Mouse (Mus musculus): ENCODE data around the gene Nfe2l1. TPM values are rescaled to one million over a fixed set of nuclear protein-coding genes. Genes with fewer than 3 reads are reported as not detected.

Gene Nfe2l1
- polyA plus RNA-seq (2017; shearing (Covaris generic)), result 53.4 TPM

GRCm38 (mm10) chr11:96829813-96830538, at the start of gene Nfe2l1:
TSS of gene Nfe2l1 (minus strand) at chr11:96829968.

GRCm38 (mm10) chr11:96849681-96850467, 20.1 kb upstream of the Nfe2l1 start, which contains the start of gene Copz2:
TSS of gene Copz2 (plus strand) at chr11:96849870.

GRCm38 (mm10) chr11:96788871-96789795, 40.6 kb downstream of the Nfe2l1 start, which contains the start of gene Cbx1:
TSS of gene Cbx1 (plus strand) at chr11:96789127.

GRCm38 (mm10) chr11:96776968-96777962, 52.5 kb downstream of the Nfe2l1 start, which contains the start of gene Snx11:
TSS of gene Snx11 (minus strand) at chr11:96777559.

Other genes starting within 250 kb of the Nfe2l1 start
- 13.9 TPM for gene Snx11, start 52.4 kb downstream of the Nfe2l1 start, polyA plus RNA-seq (2017; shearing (Covaris generic))
- 35.9 TPM for gene Cbx1, start 40.8 kb downstream of the Nfe2l1 start, polyA plus RNA-seq (2017; shearing (Covaris generic))
- not detected for gene Copz2, start 19.9 kb upstream of the Nfe2l1 start, polyA plus RNA-seq (2017; shearing (Covaris generic))
- gene Cdk5rap3, start 86.5 kb upstream of the Nfe2l1 start, polyA plus RNA-seq (2017; shearing (Covaris generic)), result 72.0 TPM
- gene Prr15l, start 98.1 kb upstream of the Nfe2l1 start, polyA plus RNA-seq (2017; shearing (Covaris generic)), result not detected
- 31.8 TPM for gene Pnpo, start 114.0 kb upstream of the Nfe2l1 start, polyA plus RNA-seq (2017; shearing (Covaris generic))
- gene Sp2, start 153.0 kb upstream of the Nfe2l1 start, polyA plus RNA-seq (2017; shearing (Covaris generic)), result 80.0 TPM
- gene Sp6, start 183.4 kb upstream of the Nfe2l1 start, polyA plus RNA-seq (2017; shearing (Covaris generic)), result 1.0 TPM
- 5.6 TPM for gene Scrn2, start 200.0 kb upstream of the Nfe2l1 start, polyA plus RNA-seq (2017; shearing (Covaris generic))
- not detected for gene Lrrc46, start 211.4 kb upstream of the Nfe2l1 start, polyA plus RNA-seq (2017; shearing (Covaris generic))
- gene Mrpl10, start 211.6 kb upstream of the Nfe2l1 start, polyA plus RNA-seq (2017; shearing (Covaris generic)), result 37.5 TPM
- gene Osbpl7, start 220.7 kb upstream of the Nfe2l1 start, polyA plus RNA-seq (2017; shearing (Covaris generic)), result 18.4 TPM

Measured in naive thymus-derived CD4-positive, alpha-beta T cell, adult 5 months (primary cell).